Mouse (Mus musculus) adrenal gland, adult 8-10 months (tissue): ENCODE data around the gene Ms4a7. TPM values are rescaled to one million over a fixed set of nuclear protein-coding genes. Genes with fewer than 3 reads are reported as not detected.

ENCODE experiments used
- total RNA-seq, 4 experiments: library from RNA; stranded (reverse); gene quantifications; 2 replicates each; pipeline ENCODE4 v1.2.4; 2022

The Ms4a7 gene
- total RNA-seq, 4 experiments from 2014 or later: 1.6 to 14.0 (median 7.6) TPM

Other genes with a start within 250 kb of the Ms4a7 start
- gene 1700017D01Rik, start 205.3 kb downstream of the Ms4a7 start, total RNA-seq: not detected
- not detected for gene 1700025F22Rik, start 170.8 kb downstream of the Ms4a7 start, total RNA-seq
- not detected for gene Ms4a13, start 139.4 kb downstream of the Ms4a7 start, total RNA-seq
- gene Ms4a12, start 103.7 kb downstream of the Ms4a7 start, total RNA-seq: under 1 TPM in 1 of 4 experiments, not detected in 3; 0.22 TPM
- gene Ms4a1, start 69.9 kb downstream of the Ms4a7 start, total RNA-seq: under 1 TPM; 0.38 to 0.89 (median 0.56) TPM
- gene Ms4a5, start 52.3 kb downstream of the Ms4a7 start, total RNA-seq: not detected
- gene Ms4a14, start 21.7 kb downstream of the Ms4a7 start, total RNA-seq: under 1 TPM; 0.07 to 0.43 (median 0.25) TPM
- gene Ms4a4a, start 39.4 kb upstream of the Ms4a7 start, total RNA-seq: 1 to 10 TPM; 3.0 to 8.9 (median 8.4) TPM
- 1 to 10 TPM in 2 of 4 experiments, under 1 TPM in 2; 0.40 to 3.5 (median 0.93) TPM for gene Ms4a4c, start 68.6 kb upstream of the Ms4a7 start, total RNA-seq
- gene Ms4a4b, start 107.4 kb upstream of the Ms4a7 start, total RNA-seq: 1 to 10 TPM in 3 of 4 experiments, under 1 TPM in 1; 0.66 to 3.0 (median 1.5) TPM
- gene Ms4a6c, start 133.2 kb upstream of the Ms4a7 start, total RNA-seq: 10 to 100 TPM; 10.3 to 18.6 (median 17.5) TPM
- under 1 TPM; 0.22 to 0.89 (median 0.35) TPM for gene Gm8369, start 149.8 kb upstream of the Ms4a7 start, total RNA-seq
- 10 to 100 TPM in 2 of 4 experiments, 1 to 10 TPM in 2; 6.8 to 11.0 (median 9.6) TPM for gene Ms4a6b, start 180.4 kb upstream of the Ms4a7 start, total RNA-seq
- gene Ms4a4d, start 200.7 kb upstream of the Ms4a7 start, total RNA-seq: 1 to 10 TPM; 1.8 to 3.3 (median 2.3) TPM